Mouse (Mus musculus): ENCODE results near the gene Wdr31. TPM values are rescaled to one million over a fixed set of nuclear protein-coding genes. Genes with fewer than 3 reads are reported as not detected.

Wdr31 gene
- total RNA-seq (2012; rRNA removed) (4.4 and 5.0 TPM in 2 replicates), total RNA-seq (2014; rRNA removed) (3.0 and 3.4 TPM in 2 replicates), polyA plus RNA-seq (2012; ENCODE audit: insufficient read length, low read depth) (3.8 and 4.7 TPM in 2 replicates)

DNA sequence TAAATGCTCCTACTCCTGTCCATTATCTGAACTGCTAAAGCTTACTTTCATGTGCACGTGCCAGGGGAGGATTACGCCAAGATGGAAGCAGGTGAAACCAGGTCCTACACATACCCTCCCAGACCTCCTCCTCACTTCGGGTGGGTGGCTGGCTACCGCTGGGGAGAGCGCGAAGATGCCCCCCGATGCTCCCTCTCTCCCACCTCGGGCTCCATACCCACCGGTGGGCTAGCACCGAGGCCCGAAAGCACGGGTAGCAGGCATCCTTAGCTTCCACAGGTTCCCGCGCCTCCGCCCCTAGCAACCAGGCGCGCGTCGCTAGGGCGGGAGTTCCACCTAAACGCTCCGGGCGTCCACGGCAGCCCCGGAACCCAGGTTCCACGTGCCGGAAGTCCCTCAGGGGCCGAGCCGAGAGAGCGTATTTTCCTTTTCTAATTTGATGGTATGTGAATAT lies at the start of gene Wdr31:
Wdr31 (minus strand) TSS at position 299 of the 454 bp plus-strand sequence.
- DNase-seq (ENCODE audit: extremely low read depth), result peak; percentile 76
- Histone ChIP-seq H3K9ac (ENCODE audit: insufficient read depth, low read depth) (peak within 1 kb of the TSS; percentile 55), H3K9me3 (replicated peaks; ENCODE audit: low read length) (peaks cover 3% of the 10 kb centered on the region), H3K4me2 (ENCODE audit: insufficient read depth, low read depth, poor library complexity, severe bottlenecking) (peak within 1 kb of the TSS; percentile 81), H3K27me3 (replicated peaks) (no peaks in the 10 kb centered on the region), H3K4me1 (ENCODE audit: control insufficient read depth in 1 of 2, insufficient read depth in 2 of 2) (peaks cover 2 to 15% of the 10 kb centered on the region in 2 experiments), H3K36me3 (replicated peaks in 1 of 2; ENCODE audit: control insufficient read depth in 1 of 2, insufficient read depth in 1 of 2, low read length in 1 of 2) (no peaks in the 10 kb centered on the region), H3K4me3 (replicated peaks in 1 of 3; ENCODE audit: low read depth in 2 of 3, low read length in 2 of 3, poor library complexity in 1 of 3) (peak within 1 kb of the TSS; percentile 65 to 83 (median 66)), H3K79me2 (replicated peaks; ENCODE audit: control insufficient read depth, extremely low read depth, insufficient read depth, poor library complexity, severe bottlenecking) (no peaks in the 10 kb centered on the region), H3K27ac (ENCODE audit: insufficient read depth, low read depth) (no peak within 1 kb of the TSS)
- in situ Hi-C loops (cut with MboI; ENCODE audit: low pct_ligation_motif_present, low pct_unique_long_range_greater_than_20kb, low sequenced_read_pairs), result no loop called here
- dilution Hi-C loops (cut with MboI; ENCODE audit: extremely low pct_ligation_motif_present, extremely low pct_unique_long_range_greater_than_20kb, low sequenced_read_pairs), result no loop called here
- TF ChIP-seq CHD2 (IDR thresholded peaks at IDR 0.05; ENCODE audit: low read length) (no peak), ELF1 (IDR thresholded peaks at IDR 0.05; ENCODE audit: low read depth, low read length) (peak; percentile 83), RAD21 (IDR thresholded peaks at IDR 0.05; ENCODE audit: low read depth, low read length) (no peak), MYC (IDR thresholded peaks at IDR 0.05; ENCODE audit: low read depth, low read length) (0 out of 2 replicates have a peak, but pooled peaks have one; percentile 35), EP300 (IDR thresholded peaks at IDR 0.05; ENCODE audit: low read length) (no peak), MAX (IDR thresholded peaks at IDR 0.05; ENCODE audit: low read length) (peak; percentile 80), USF2 (conservative IDR thresholded peaks at IDR 0.05; ENCODE audit: low read depth, low read length) (no peak), E2F4 (IDR thresholded peaks at IDR 0.05; ENCODE audit: insufficient replicate concordance, low read depth, low read length) (peak; percentile 10; the same call in 1 of the 2 replicates), JUN (IDR thresholded peaks at IDR 0.05; ENCODE audit: insufficient read depth, low read depth, low read length) (no peak), IRF4 (IDR thresholded peaks at IDR 0.05; ENCODE audit: low read depth, low read length) (peak; percentile 67), TCF12 (IDR thresholded peaks at IDR 0.05; ENCODE audit: low read depth, low read length) (peak; percentile 79), GABPA (IDR thresholded peaks at IDR 0.05; ENCODE audit: insufficient replicate concordance, low read depth, low read length) (no peak), MEF2A (IDR thresholded peaks at IDR 0.05; ENCODE audit: borderline replicate concordance, low read depth, low read length) (peak; percentile 74), NELFE (IDR thresholded peaks at IDR 0.05; ENCODE audit: low read depth, low read length) (0 out of 2 replicates have a peak, but pooled peaks have one; percentile 55), KAT2A (IDR thresholded peaks at IDR 0.05; ENCODE audit: insufficient replicate concordance, low read length) (peak; percentile 47; the same call in 1 of the 2 replicates), UBTF (IDR thresholded peaks at IDR 0.05; ENCODE audit: low read depth, low read length) (no peak), ZKSCAN1 (IDR thresholded peaks at IDR 0.05; ENCODE audit: borderline replicate concordance, low read depth, low read length) (no peak), RCOR1 (conservative IDR thresholded peaks at IDR 0.05; ENCODE audit: low read depth, low read length) (0 out of 2 replicates have a peak, but pooled peaks have one; percentile 23), BHLHE40 (IDR thresholded peaks at IDR 0.05; ENCODE audit: low read depth, low read length) (peak; percentile 89), ZC3H11A (IDR thresholded peaks at IDR 0.05; ENCODE audit: low read depth, low read length) (no peak), MAFK (IDR thresholded peaks at IDR 0.05; ENCODE audit: insufficient replicate concordance, low read length) (no peak), ZMIZ1 (IDR thresholded peaks at IDR 0.05; ENCODE audit: low read depth, low read length) (no peak), SMC3 (IDR thresholded peaks at IDR 0.05; ENCODE audit: low read depth, low read length) (no peak), CHD1 (IDR thresholded peaks at IDR 0.05; ENCODE audit: low read depth, low read length) (no peak), MXI1 (IDR thresholded peaks at IDR 0.05; ENCODE audit: low read depth, low read length) (peak; percentile 99), NRF1 (IDR thresholded peaks at IDR 0.05; ENCODE audit: low read depth, low read length) (peak; percentile 33; the same call in 1 of the 2 replicates), ETS1 (conservative IDR thresholded peaks at IDR 0.05; ENCODE audit: low read depth, low read length) (no peak), TBP (conservative IDR thresholded peaks at IDR 0.05; ENCODE audit: low read depth, low read length) (no peak), JUND (conservative IDR thresholded peaks at IDR 0.05; ENCODE audit: low read depth, low read length) (no peak), CTCF (conservative IDR thresholded peaks at IDR 0.05 in 1 of 2, IDR thresholded peaks at IDR 0.05 in 1 of 2; ENCODE audit: low read depth in 2 of 2, low read length in 2 of 2) (no peak), POLR2A (IDR thresholded peaks at IDR 0.05; ENCODE audit: low read depth, low read length) (peak; percentile 50), MAZ (IDR thresholded peaks at IDR 0.05; ENCODE audit: low read depth, low read length) (0 out of 2 replicates have a peak, but pooled peaks have one; percentile 35), HCFC1 (IDR thresholded peaks at IDR 0.05; ENCODE audit: low read depth, low read length) (peak; percentile 94), POLR2AphosphoS2 (IDR thresholded peaks at IDR 0.05; ENCODE audit: low read depth, low read length) (no peak), ZNF384 (IDR thresholded peaks at IDR 0.05; ENCODE audit: low read depth, low read length) (no peak), USF1 (IDR thresholded peaks at IDR 0.05; ENCODE audit: low read depth, low read length) (no peak), SIN3A (IDR thresholded peaks at IDR 0.05; ENCODE audit: low read length) (peak; percentile 99), PAX5 (IDR thresholded peaks at IDR 0.05; ENCODE audit: low read length) (no peak)
